Mouse (Mus musculus): ENCODE results near the gene Tmem259. TPM values are rescaled to one million over a fixed set of nuclear protein-coding genes. Genes with fewer than 3 reads are reported as not detected.

Gene Tmem259
- polyA plus RNA-seq, 1 experiment from 2014 or later = 19.2 TPM

GRCm38 (mm10) chr10:79994397-79995115, 10.4 kb upstream of the Tmem259 start:
- ATAC-seq (ENCODE audit: low FRiP score) = no peak
- Histone ChIP-seq H3K9me3 (peaks cover 3% of the 10 kb centered on the region; the same call in 1 of the 2 replicates), H3K4me3 (replicated peaks) (no peak overlapping the region), H3K36me3 (replicated peaks) (no peaks in the 10 kb centered on the region), H3K9ac (no peak overlapping the region), H3K4me2 (no peak overlapping the region), H3K27ac (no peak overlapping the region), H3K27me3 (peaks cover 36% of the 10 kb centered on the region), H3K4me1 (peaks cover 25% of the 10 kb centered on the region)
- 92% methylated on average over 16 of the region's 16 CpGs for WGBS

DNA sequence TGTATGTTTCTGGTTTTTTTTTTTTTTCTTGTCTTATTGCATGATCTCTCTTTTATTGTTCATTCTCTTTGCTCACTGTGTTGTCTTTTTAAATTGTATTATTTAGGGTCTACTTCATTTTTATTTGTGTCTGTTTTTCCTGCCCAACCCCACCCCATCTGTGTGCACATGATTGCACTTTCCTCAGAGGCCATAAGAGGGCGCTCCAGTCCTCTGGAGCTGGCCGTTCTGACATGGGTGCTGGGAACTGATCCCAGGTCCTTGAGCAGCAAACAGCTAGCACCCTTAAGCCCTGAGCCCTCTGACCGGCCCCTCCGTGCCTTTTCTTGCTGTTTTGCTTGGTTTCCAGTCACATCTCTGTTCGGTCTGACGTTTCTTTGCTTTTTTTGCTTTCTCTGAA, 7.4 kb upstream of the Tmem259 start:
- WGBS = 82% methylated on average over 6 of the region's 6 CpGs
- peaks cover 3% of the 10 kb centered on the region; the same call in 1 of the 2 replicates for H3K9me3 ChIP-seq
- H3K9ac ChIP-seq = no peak overlapping the region
- no peaks in the 10 kb centered on the region for H3K36me3 ChIP-seq (replicated peaks)
- peaks cover 28% of the 10 kb centered on the region for H3K4me1 ChIP-seq
- H3K27ac ChIP-seq = no peak overlapping the region
- H3K27me3 ChIP-seq = peaks cover 48% of the 10 kb centered on the region
- ATAC-seq (ENCODE audit: low FRiP score) = no peak
- H3K4me2 ChIP-seq = no peak overlapping the region
- no peak overlapping the region for H3K4me3 ChIP-seq (replicated peaks)

DNA sequence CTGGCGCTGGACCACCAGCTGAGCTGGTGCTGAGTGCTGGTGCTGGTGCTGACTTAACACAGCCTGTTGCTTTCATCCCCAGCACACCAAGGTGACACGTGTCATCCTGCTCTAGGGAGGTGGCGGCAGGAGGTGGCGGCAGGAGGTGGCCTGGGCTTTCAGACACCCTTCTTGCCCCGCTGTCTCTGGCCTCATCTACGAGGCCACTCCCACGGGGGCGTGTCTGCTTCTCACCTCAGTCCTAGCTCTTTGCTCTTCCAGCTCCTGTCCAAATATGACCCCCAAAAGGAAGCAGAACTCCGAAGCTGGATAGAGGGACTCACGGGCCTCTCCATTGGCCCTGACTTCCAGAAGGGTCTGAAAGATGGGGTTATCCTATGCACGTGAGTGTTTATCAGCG, 7.0 kb upstream of the Tmem259 start:
- no peak overlapping the region for H3K9ac ChIP-seq
- no peak for ATAC-seq (ENCODE audit: low FRiP score)
- H3K4me3 ChIP-seq (replicated peaks) = 0 out of 2 replicates have a peak overlapping the region, but pooled peaks have one; percentile 5
- WGBS = 50% methylated on average over 12 of the region's 12 CpGs
- peaks cover 32% of the 10 kb centered on the region for H3K4me1 ChIP-seq
- H3K27ac ChIP-seq = no peak overlapping the region
- peaks cover 3% of the 10 kb centered on the region; the same call in 1 of the 2 replicates for H3K9me3 ChIP-seq
- H3K4me2 ChIP-seq = no peak overlapping the region
- peaks cover 49% of the 10 kb centered on the region for H3K27me3 ChIP-seq
- no peaks in the 10 kb centered on the region for H3K36me3 ChIP-seq (replicated peaks)

DNA sequence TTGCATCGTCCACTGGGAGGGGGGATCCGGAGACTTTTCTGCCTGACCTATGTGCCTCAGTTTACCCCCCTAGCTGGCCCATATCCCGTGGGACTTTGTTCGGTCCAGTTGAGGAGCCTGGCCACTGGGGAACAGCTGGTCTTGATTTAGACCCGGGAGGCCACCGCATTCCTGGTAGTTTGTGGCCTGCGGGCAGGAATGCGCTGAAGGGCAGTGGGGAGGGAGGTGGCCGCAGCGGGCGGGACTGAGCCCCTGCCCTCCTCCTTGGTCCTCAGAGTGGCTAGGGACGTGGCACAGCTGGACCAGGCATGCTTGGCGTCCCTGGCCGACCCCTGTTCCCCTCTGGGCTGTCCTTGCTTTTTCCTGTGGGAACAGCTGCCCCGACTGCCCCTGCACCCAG, 5.7 kb upstream of the Tmem259 start:
- peak overlapping the region; percentile 41 for H3K4me3 ChIP-seq (replicated peaks)
- H3K27me3 ChIP-seq = peaks cover 49% of the 10 kb centered on the region
- H3K4me2 ChIP-seq = peak overlapping the region; percentile 54
- no peak for ATAC-seq (ENCODE audit: low FRiP score)
- peaks cover 3% of the 10 kb centered on the region; the same call in 1 of the 2 replicates for H3K9me3 ChIP-seq
- H3K36me3 ChIP-seq (replicated peaks) = no peaks in the 10 kb centered on the region
- H3K4me1 ChIP-seq = peaks cover 38% of the 10 kb centered on the region
- WGBS = 21% methylated on average over 15 of the region's 15 CpGs
- no peak overlapping the region for H3K27ac ChIP-seq
- peak overlapping the region; percentile 29; the same call in 1 of the 2 replicates for H3K9ac ChIP-seq

- H3K9ac ChIP-seq = peak overlapping the region; percentile 33; the same call in 1 of the 2 replicates
- peak overlapping the region; percentile 54 for H3K4me2 ChIP-seq
- no peaks in the 10 kb centered on the region for H3K36me3 ChIP-seq (replicated peaks)
- peaks cover 3% of the 10 kb centered on the region; the same call in 1 of the 2 replicates for H3K9me3 ChIP-seq
- peak overlapping the region; percentile 41 for H3K4me3 ChIP-seq (replicated peaks)
- 38% methylated on average over 8 of the region's 8 CpGs for WGBS
- H3K4me1 ChIP-seq = peaks cover 37% of the 10 kb centered on the region
- H3K27ac ChIP-seq = no peak overlapping the region
- peaks cover 49% of the 10 kb centered on the region for H3K27me3 ChIP-seq
- ATAC-seq (ENCODE audit: low FRiP score) = no peak
Observed at GRCm38 (mm10) chr10:79989272-79989786, 5.2 kb upstream of the Tmem259 start.

DNA sequence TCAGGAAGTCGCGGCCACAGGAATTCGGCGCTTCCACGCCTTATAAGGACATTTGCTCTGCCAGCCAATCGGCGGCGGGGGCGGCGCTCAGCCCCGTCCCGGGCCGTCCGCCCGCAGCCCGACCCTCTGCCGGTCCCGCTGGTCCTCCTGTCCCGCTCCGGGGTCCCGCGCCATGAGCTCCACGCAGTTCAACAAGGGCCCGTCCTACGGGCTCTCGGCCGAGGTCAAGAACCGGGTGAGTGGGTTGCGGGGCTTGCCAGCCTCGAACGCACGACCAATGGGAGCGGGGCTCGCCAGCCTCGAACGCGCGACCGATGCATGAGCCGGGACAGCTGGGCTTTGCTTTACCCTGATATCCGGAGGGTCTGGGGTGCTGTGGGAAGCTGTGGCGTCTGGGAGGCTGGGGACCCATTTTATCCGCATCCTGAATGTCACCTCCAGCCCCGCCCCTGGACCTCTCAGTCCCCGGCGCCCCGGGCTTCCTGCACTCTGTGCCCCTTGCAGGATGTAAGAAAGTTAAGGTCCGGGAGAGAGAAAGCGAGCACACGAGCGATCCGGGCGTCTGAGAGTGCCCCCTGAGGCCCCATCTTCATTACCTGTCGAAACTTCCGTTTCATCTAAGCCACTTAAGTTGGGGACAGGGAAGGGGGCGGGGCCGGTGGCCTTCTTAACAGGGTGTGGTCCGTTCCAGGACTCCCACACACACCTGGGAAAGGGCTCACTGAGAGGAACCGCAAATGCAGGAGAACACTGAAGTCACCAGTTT, 4.6 kb upstream of the Tmem259 start, which contains the start of gene Cnn2:
Gene Cnn2 (plus strand): TSS at position 79 of the 766 bp plus-strand sequence.
- no peak for ATAC-seq (ENCODE audit: low FRiP score)
- Histone ChIP-seq H3K4me3 (replicated peaks) (peak within 1 kb of the TSS; percentile 41), H3K36me3 (replicated peaks) (no peaks in the 10 kb centered on the region), H3K9ac (peak within 1 kb of the TSS; percentile 33), H3K27me3 (peaks cover 49% of the 10 kb centered on the region), H3K9me3 (peaks cover 3% of the 10 kb centered on the region; the same call in 1 of the 2 replicates), H3K4me2 (peak within 1 kb of the TSS; percentile 54), H3K4me1 (peaks cover 36% of the 10 kb centered on the region), H3K27ac (peak within 1 kb of the TSS; percentile 56)
- WGBS = 1% methylated on average over 59 of the region's 59 CpGs

DNA sequence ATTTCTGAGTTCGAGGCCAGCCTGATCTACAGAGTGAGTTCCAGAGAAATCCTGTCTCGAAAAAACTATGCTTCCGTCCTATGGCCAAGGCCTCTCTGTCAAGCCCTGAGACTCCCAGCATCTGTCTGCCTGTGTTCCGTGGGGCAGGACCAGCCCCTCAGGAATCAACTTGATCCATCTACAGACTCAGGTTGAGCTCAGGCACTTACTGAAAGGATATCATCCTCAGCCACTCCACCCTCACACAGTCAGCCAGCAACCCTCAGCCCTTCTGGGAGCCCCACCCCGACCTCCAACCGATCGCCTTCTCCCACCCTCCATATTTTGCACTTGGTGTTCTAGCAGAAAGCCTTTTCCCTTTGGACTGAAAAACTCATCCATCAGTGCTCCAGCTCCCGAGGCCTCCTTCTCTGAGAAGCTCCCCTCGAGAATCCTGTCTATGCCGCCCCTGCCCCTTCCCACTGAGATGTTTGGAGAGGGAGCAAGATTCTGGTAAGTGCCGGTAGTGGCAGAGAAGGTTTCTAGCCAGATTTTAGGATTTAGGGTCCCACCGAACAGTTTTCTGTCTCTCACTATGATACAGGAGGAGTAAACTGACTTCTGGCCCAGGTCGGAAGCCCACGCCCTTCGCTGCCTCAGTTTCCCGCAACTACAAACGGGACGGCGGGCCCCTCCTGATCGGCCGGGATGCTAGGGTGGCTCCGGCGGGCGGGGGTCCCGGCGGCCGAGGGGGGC, 3.8 kb upstream of the Tmem259 start:
- ATAC-seq (ENCODE audit: low FRiP score) = no peak
- peaks cover 49% of the 10 kb centered on the region for H3K27me3 ChIP-seq
- peak overlapping the region; percentile 41 for H3K4me3 ChIP-seq (replicated peaks)
- WGBS = 10% methylated on average over 27 of the region's 27 CpGs
- peaks cover 3% of the 10 kb centered on the region; the same call in 1 of the 2 replicates for H3K9me3 ChIP-seq
- H3K36me3 ChIP-seq (replicated peaks) = no peaks in the 10 kb centered on the region
- H3K4me2 ChIP-seq = peak overlapping the region; percentile 54
- H3K4me1 ChIP-seq = peaks cover 44% of the 10 kb centered on the region
- H3K9ac ChIP-seq = peak overlapping the region; percentile 33
- H3K27ac ChIP-seq = peak overlapping the region; percentile 56

DNA sequence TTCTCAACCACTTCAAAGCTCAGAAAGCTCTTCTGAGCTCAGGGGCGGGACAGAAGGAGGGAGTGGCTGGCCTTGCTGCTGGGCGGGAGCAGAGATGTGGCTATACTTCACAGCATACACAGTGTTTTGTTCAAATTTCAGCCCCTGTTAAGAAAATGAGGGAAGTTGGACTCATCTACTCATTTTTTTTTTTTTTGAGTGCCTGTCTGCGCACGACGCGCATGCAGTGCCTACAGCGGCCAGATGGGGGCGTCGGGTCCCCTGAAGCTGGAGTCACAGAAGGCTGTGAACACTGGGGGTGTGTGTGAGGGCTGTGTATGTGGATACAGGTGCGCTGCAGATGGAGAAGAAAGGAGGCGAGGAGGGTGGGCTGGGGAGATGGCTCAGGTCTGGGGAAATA, 2.8 kb upstream of the Tmem259 start:
- Histone ChIP-seq H3K27ac (peak overlapping the region; percentile 31; the same call in 1 of the 2 replicates), H3K4me2 (peak overlapping the region; percentile 13; the same call in 1 of the 2 replicates), H3K9ac (no peak overlapping the region), H3K4me1 (peaks cover 51% of the 10 kb centered on the region), H3K36me3 (replicated peaks) (no peaks in the 10 kb centered on the region), H3K27me3 (peaks cover 49% of the 10 kb centered on the region), H3K4me3 (replicated peaks) (peak overlapping the region; percentile 41; the same call in 1 of the 2 replicates), H3K9me3 (peaks cover 3% of the 10 kb centered on the region; the same call in 1 of the 2 replicates)
- no peak for ATAC-seq (ENCODE audit: low FRiP score)
- WGBS = 3% methylated on average over 11 of the region's 11 CpGs

GRCm38 (mm10) chr10:79986232-79986878, 2.2 kb upstream of the Tmem259 start:
- H3K27me3 ChIP-seq = peaks cover 49% of the 10 kb centered on the region
- H3K36me3 ChIP-seq (replicated peaks) = no peaks in the 10 kb centered on the region
- H3K9me3 ChIP-seq = no peaks in the 10 kb centered on the region
- H3K9ac ChIP-seq = peak overlapping the region; percentile 80
- H3K4me1 ChIP-seq = peaks cover 57% of the 10 kb centered on the region
- H3K4me2 ChIP-seq = peak overlapping the region; percentile 91
- ATAC-seq (ENCODE audit: low FRiP score) = no peak
- peak overlapping the region; percentile 94 for H3K27ac ChIP-seq
- WGBS = 50% methylated on average over 6 of the region's 6 CpGs
- peak overlapping the region; percentile 76 for H3K4me3 ChIP-seq (replicated peaks)

DNA sequence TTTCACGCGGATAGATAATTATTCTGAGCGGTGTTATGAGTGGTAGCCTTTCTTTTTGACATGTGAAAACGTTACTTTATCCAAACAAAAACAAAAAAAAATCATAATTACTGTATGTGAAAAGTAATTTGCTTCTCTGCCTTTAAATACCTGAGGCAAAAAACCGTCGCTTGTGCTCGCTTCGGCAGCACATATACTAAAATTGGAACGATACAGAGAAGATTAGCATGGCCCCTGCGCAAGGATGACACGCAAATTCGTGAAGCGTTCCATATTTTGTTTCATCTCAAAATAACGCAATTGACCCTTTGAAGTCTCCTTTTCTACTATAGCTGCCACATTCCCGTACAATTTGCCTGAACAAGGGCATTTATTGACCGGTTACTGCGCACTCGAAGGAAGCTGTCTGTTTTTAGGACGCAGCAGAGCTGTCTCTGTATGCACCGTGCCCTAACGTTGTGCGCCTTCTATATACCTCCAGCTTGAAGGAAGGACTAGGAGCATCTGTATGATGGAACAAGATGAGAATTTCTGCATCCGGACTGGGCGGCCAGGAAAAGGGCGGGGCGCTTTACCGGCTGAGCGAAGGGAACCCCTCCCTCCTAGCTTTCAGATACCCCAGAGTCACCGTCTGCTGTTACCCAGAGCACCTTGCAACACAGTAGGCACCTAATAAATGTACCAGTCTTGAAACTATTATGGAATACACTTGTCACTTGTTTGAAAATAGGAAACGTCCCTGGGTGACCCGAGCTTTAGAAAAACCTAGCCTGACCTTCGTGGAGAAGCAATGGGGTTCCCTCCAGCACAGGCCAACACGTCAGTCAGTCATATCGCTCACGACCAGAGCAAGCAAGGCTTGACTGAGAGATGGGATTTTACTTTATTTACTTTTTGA, 1.5 kb upstream of the Tmem259 start:
- Histone ChIP-seq H3K36me3 (replicated peaks) (0 out of 2 replicates have a peak, but pooled peaks cover under 1% of the 10 kb centered on the region), H3K9me3 (no peaks in the 10 kb centered on the region), H3K4me2 (peak overlapping the region; percentile 91), H3K4me3 (replicated peaks) (peak overlapping the region; percentile 76), H3K27ac (peak overlapping the region; percentile 94), H3K4me1 (peaks cover 63% of the 10 kb centered on the region), H3K27me3 (peaks cover 41% of the 10 kb centered on the region), H3K9ac (peak overlapping the region; percentile 80)
- no peak for ATAC-seq (ENCODE audit: low FRiP score)
- 5% methylated on average over 35 of the region's 35 CpGs for WGBS

Measured in forebrain, embryonic 12.5 days (tissue).